13 mouse cellular contexts compared by ENCODE assay signal in the genomic region with DNA sequence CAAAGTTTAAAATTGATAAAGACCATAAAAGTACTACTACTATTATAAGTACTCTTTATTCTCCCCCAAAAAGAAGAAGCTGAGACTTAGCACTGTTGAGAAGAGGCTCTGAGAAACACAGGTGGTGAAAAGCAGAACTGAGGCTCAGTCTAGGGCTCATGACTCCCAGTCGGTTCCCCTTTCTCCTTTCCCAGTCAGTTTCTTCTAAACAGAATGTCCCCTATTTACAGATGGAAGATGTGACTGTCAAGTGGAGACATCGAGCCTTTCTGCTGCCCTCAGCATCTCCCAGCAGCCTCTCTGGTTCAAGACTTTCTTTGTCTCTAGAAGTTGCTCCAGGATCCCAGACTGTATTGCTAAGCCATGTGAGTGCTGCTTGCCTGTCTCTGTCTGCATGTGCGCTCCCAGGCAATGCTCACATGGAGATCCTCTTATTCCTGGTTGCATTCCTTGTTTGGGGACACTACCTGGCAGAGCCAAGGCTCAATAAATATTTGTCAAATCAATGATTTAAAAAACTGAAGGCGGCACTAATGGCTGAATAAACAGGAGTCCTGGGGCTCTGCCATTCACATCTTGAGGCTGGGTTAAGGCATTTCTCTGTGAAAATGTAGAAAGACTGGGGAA. TPM values are rescaled to one million over a fixed set of nuclear protein-coding genes. Genes with fewer than 3 reads are reported as not detected.
A peak's percentile ranks its signal among the peaks of the same experiment; 100 is the strongest.
DNase-seq lines count a peak whose midpoint lies in the region; ATAC-seq lines count a peak whose summit lies in the region.
"Had no signal": no experiment of that assay in that cellular context is flagged by ENCODE, and none has a peak within 500 bp of the region (broad histone marks: within the 10 kb centered on the region; RNA-seq: fewer than 3 reads in every experiment).

No protein-coding gene starts in this region.

- intact Hi-C loops in heart, postnatal 25 days (cut with DNase I): no loop called here

- ATAC-seq in frontal cortex, adult (ENCODE audit: low TSS enrichment): no peak; the same call in 1 of the 2 replicates
- ATAC-seq: CD4-positive, CD25-positive, alpha-beta regulatory T cell, adult 4 months; forebrain, embryonic 15.5 days; Patski had no signal

- DNase-seq in layer of hippocampus, adult 11-12 months (ENCODE audit: low spot score): peak; percentile 36
- DNase-seq in layer of hippocampus, postnatal 25 days (ENCODE audit: extremely low spot score in 1 of 2, low spot score in 1 of 2): no peak
- peak; percentile 25 for DNase-seq in lung, postnatal 36 days
- no peak for DNase-seq in lung, postnatal 14 days
- DNase-seq in heart, postnatal 25 days (ENCODE audit: low spot score): peak; percentile 3
- DNase-seq in spleen, postnatal 36 days (ENCODE audit: low spot score in 2 of 2): peak; percentile 74
- no peak for DNase-seq in cerebellum, adult 18-20 months
- DNase-seq: kidney, adult 2 months had no signal

RNA-seq across cellular contexts. Expression of a gene that starts 36.3 kb away (rescaled TPM):
- under 1 TPM in 1 of 2 experiments, not detected in 1; 0.52 TPM for total RNA-seq in layer of hippocampus, postnatal 25 days (2021)
- under 1 TPM; 0.98 to 0.99 TPM for total RNA-seq in heart, postnatal 25 days (2021)
- total RNA-seq: megakaryocyte-erythroid progenitor cell, adult 5-6 weeks had no signal

Comparison
In these comparisons a context has a peak if more than half of its experiments do, and no peak if none do; other contexts are left out.
1. DNase-seq: peak in layer of hippocampus, adult 11-12 months (single experiment), lung, postnatal 36 days (single experiment), heart, postnatal 25 days (single experiment) and spleen, postnatal 36 days (2 of 2); none in layer of hippocampus, postnatal 25 days (0 of 2), lung, postnatal 14 days (single experiment) and cerebellum, adult 18-20 months (0 of 2).